Mouse (Mus musculus): ENCODE measurements at regions not wholly inside any gene's neighbourhood (a gene's known extent, or its start where the extent isn't known, plus 50 kb on each side); places are given as distances from the start of the nearest gene placed in this dataset.

- DNase-seq: peak; percentile 57
Observed at GRCm38 (mm10) chr6:39283761-39284415, 77.3 kb upstream of the Kdm7a start.

DNA sequence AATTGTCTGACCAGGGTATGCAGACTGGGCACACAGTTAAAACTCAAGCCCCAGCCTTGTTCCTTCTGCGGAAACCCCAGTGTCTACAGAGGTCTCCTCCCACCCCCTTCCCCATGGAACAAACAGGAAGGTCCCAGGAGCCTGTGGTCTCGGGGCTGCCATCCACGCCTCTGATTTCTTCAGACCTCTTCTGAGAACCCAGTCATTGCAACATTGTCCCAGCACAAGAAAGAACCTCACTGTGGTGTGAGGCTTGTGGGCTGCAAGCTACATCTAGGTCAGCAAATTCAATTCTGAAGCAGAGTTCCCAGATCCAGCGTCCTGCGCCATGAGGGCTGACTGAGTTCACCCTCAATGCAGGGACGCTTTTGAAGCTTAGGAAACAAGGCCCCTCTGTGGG lies 71.7 kb upstream of the Kdm7a start:
- no peak for DNase-seq

DNA sequence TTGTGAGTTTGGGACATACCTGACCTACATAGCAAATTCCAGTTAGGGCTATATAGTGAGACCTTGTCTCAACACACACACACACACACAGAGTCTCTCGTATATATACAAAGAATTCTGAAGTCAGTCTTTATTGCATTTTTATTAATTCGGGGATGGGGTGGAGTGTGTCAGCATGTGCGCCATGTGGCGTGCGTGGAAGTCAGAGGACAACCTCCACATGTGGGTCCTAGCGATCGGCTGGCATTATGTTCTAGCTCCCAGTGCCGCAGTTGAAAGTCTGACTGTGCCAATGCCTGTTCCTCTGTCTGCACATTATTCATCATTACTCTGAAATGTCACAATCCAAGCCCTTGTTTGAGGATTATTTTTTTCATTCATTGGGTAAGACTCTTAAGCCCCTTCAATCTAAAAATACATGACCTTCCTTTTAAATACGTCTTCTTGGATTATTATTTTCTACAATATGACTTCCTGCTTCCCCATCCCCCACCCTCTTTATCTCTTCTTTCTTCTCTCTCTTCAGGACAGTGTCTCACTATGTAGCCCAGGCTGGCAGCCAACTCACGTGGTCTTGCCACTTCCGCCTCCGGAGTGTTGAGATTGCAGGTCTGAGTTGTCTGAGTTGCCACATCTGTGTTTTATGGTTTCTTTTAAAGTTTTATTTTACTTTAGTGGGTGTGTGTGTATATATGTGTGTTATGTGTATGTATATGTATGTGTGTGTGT lies 68.3 kb upstream of the Kdm7a start:
- DNase-seq: no peak

- no peak for DNase-seq
Observed at GRCm38 (mm10) chr6:39273427-39273826, 66.8 kb upstream of the Kdm7a start.

DNA sequence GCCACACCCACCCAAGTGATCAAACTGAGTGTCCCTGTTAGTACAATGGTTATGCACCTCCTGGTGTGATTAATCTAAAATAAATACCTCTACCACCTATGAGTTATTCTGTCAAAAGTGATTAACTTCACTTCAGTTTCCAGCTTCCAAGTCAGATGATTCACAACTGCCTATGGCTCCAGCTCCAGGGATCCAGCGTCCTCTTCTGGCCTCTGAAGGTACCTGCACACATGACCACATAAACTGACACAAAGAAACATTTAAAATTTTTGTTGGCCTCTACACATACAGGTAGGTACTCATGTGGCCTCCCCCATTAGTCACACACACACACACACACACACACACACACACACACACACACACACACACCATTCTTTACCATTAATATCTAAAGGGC lies 63.9 kb upstream of the Kdm7a start:
- no peak for DNase-seq

GRCm38 (mm10) chr6:39269706-39270105 lies 63.1 kb upstream of the Kdm7a start:
- DNase-seq: no peak

GRCm38 (mm10) chr6:39268647-39269428 lies 62.2 kb upstream of the Kdm7a start:
- DNase-seq: no peak

DNA sequence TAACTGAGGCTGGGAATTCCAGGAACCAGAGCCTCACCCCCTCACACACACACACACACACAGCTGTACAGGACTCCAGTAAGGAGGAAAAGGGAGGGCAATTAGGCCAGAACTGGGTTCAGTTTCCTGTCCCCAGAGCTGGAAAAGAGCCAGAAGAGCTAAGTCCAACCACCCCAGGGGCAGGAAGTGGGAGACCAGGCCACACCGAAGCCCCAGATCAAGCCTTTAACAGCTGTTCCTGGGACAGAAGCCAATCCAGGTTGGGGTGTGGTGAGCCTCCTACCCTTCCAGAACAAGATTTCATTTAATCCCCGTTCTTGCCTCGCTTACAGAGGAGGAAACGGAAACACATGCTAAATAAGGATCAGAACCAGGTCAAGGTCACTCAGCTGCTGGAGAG lies 58.1 kb upstream of the Kdm7a start:
- peak; percentile 74 for DNase-seq

- no peak for DNase-seq
Observed at GRCm38 (mm10) chr6:39263615-39264014, 57.0 kb upstream of the Kdm7a start.

- no peak for DNase-seq
Observed at GRCm38 (mm10) chr6:39261951-39262350, 55.4 kb upstream of the Kdm7a start.

DNA sequence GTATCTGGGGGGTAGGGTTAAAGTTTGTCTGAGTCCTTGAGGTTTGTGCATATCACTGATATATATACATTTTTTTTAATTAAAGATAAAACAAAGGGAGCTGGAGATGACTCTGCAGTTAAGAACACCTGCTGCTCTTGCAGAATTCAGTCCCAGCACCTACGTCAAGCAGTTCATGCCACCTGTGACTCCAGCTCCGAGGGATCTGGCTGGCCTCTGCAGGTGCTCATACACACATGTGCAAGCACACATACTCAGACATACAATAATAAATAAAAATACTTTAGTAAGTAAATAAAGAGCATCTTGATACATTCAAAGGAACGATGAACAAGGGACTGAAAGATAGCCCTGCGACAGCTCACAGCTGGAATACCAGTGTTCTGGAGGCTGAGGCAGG lies 53.9 kb upstream of the Kdm7a start:
- DNase-seq: no peak

DNA sequence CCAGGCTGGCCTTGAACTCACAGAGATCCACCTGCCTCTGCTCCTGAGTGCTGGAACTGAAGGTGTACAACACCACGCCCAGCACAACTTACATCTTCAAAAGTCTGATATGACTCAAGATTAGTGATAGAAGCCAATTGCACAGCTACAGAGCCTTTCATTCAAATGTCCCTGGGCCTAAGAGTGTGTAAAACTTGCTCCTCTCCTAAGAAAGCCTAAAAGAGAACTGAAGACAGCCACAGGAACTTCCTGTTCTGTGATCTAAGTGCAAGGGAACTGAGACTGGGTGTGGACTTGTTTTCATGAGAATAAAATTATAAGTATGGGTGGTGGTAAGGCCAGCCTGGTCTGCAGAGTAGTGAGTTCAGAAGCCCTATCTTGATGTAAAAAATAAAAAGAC lies 52.5 kb upstream of the Kdm7a start:
- DNase-seq: no peak

DNA sequence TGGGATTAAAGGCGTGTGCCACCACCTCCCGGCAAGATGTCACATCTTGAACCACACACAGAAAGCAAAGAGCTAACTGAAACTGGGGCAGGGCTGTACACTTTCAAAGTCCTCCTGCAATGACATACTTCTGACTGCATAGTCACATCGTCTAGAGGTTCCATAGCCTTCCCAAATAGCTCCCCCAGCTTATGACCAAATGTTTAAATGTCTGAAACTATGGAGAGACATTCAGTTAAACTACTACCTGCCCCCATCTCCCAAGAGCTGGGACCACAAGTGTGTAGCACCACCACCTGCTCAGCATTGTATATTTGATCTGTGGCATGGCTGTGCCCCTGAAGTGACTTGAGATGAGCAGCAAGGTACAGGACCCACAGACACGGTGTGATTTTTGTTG lies 52.1 kb upstream of the Kdm7a start:
- DNase-seq: no peak

GRCm38 (mm10) chr6:39257667-39258395 lies 51.2 kb upstream of the Kdm7a start:
- DNase-seq: no peak

DNA sequence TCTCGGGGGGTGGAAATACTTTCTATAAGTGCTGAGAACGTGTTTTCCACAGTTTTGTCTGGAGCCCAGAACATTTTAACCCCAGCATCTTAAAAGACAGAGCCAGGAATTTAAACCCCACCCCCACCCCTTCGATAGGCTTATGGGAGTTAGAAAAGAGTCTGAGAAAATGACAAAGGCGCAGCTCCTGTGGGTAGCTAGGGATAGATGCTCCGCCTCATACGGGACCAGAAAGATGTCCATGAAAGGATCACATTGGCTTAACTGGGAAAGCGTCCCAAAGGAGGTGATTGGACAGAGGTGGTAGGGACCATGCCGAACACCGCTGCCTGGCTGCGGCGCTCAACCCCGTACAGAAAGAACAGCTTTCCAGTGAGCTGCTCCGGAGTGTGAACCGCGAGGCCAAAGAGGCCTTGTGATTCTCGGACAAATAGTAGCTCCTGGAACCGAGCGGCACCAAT lies 50.6 kb upstream of the Kdm7a start:
- DNase-seq: no peak

DNA sequence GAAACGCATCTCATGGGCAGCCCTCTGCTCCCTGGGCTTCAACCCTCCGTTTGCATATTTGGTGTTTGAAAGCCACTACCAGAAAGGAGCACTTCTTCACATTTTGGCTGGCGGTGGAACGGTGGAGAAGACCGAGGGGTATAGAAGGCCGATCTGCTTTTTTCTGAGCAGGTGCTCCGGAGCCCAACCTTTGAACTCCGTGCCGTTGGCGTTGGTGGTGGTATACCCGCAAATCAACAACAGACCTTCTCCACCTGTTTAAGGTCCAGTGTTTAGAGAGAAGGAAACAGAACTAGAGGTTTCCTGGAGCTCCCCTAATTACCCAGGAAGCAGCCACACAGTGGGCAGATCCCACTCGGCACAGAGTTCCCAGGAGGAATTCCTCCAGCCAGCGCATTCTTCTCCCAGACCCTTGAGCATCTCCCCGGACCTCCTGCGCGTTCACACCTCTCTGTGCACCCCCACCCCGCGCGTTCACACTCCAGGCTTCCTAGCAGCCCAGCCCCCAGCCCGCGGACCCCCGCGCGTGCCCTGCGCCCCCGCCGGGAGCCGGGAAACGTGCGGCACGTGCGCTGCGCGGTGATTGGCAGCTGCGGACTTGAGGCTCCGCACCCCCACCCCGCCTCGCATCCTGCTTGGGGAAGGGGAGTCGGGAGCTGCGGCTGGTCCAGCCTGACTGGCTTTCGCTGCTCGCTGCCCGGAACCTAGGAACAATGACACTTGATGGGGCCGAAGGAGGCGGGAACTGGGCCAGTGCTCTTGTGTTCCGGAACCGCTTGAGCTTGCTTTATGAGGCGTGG lies 49.9 kb upstream of the Kdm7a start:
- peak; percentile 49 for DNase-seq
